Mouse (Mus musculus) ZHBTc4 (cell line): Measurements from ENCODE around the gene Irf2.

Experiments
- DNase-seq: peaks from one replicate; pipeline ENCODE4 v3.0.0-alpha.2; 2011; ENCODE audit warnings: low read depth, low spot score

Gene Irf2

GRCm38 (mm10) chr8:46843855-46844254 lies 104.3 kb downstream of the Irf2 start:
- no peak for DNase-seq

DNA sequence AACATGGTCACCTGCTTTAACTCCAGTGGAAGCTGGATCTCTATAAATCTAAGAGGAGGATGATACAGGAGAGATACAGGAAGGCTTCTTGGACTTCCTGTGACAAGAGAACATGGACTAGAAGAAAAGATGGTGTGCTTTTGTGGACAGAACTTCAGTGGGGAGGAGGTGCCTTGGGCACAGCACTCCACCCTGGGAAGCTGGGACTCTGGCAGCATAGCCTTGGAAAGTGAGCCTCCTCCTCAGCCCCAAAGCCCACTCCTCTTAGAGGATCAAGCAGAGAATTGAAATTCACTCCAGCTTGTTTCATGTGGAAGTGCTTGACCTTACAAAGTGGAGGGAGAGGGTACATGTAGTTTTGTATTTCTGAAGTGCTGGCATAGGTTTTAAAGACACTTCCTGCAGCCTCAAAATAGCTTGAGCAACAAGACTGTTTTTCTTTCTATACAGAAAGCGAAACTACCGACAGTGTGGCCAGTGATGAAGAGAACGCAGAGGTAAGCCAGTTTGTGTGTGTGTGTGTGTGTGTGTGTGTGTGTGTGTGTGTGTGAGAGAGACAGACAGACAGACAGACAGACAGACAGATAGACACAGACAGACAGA lies 104.9 kb downstream of the Irf2 start:
- no peak for DNase-seq

- peak; percentile 32 for DNase-seq
Measured at GRCm38 (mm10) chr8:46844974-46845774, 105.6 kb downstream of the Irf2 start.

DNA sequence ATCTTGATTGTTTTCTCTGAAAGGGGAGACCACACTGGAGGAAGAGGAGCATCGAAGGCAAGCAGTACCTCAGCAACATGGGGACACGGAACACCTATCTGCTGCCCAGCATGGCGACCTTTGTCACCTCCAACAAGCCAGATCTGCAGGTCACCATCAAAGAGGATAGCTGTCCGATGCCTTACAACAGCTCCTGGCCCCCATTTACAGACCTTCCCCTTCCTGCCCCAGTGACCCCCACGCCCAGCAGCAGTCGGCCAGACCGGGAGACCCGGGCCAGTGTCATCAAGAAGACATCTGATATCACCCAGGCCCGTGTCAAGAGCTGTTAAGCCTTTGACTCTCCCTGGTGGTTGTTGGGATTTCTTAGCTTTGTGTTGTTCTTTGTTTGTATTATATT lies 106.4 kb downstream of the Irf2 start:
- no peak for DNase-seq

DNA sequence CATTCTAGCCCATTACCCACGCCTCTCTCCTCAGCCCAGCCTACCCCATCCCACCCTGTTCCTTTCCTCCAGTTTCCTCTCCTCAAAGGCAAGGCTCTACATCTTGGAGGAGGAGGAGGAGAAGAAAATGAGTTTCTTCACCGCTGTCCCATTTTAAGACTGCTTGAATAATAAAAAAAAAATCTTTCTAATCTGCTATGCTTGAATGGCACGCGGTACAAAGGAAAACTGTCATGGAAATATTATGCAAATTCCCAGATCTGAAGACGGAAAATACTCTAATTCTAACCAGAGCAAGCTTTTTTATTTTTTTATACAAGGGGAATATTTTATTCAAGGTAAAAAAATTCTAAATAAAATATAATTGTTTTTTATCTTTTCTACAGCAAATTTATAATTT lies 107.4 kb downstream of the Irf2 start:
- DNase-seq, result no peak

- no peak for DNase-seq
Measured at GRCm38 (mm10) chr8:46848011-46848641, 108.6 kb downstream of the Irf2 start.

GRCm38 (mm10) chr8:46848931-46849330 lies 109.4 kb downstream of the Irf2 start:
- DNase-seq, result no peak

DNA sequence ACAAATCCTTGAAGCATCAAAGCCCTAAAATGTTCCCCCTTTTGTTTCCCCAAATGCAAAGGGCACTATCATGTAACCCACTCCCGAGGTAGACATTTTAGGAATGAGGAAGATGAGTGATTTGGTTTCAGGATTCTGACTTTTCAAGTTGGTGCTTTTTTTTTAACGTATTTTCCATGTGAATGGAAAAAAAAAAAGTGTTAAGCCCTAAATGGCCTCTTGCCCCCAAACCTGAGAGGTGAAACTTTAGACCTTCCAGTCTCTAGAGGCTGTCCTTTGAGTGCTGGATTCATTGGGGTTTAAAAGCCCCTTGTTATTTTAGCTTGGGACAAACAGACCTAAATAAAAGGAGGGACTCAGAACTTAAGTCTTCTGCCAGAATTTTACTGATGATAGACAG lies 109.9 kb downstream of the Irf2 start:
- DNase-seq, result no peak

- DNase-seq, result no peak
Measured at GRCm38 (mm10) chr8:46850258-46850897, 110.8 kb downstream of the Irf2 start.

GRCm38 (mm10) chr8:46851560-46851959 lies 112.0 kb downstream of the Irf2 start:
- DNase-seq, result no peak

GRCm38 (mm10) chr8:46852377-46852776 lies 112.8 kb downstream of the Irf2 start:
- no peak for DNase-seq

DNA sequence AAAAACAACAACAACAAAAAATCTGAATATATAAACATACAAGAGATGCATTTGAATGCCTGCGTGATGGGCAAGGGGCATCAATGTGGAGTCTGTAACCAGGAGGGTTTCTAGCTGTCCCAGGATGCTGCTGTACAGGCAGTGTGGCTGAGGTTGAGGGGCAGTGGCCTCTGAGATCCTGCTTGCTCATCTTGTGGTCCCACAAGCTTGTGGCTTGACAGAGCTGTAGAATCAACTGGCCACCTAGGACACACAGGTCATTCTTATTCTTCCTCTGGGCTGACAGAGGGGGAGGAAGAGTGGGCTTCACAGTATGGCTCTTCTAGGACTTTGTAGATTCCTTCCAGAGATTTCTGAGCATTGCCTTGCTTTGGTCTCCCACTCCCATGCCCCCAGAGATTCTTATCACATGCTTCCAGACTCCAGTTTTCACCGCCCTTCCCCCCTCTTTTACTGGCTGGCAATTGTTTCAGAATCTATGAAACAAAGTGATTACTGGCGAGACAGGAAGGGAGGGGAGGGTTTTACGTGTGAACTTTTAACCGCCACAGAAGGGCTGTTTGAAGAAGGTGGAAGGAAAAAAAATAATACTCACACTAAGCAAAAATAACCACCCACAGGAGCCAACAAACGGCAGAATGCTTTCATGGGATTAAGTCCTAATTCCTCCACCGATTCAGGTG lies 119.8 kb downstream of the Irf2 start:
- DNase-seq, result no peak

DNA sequence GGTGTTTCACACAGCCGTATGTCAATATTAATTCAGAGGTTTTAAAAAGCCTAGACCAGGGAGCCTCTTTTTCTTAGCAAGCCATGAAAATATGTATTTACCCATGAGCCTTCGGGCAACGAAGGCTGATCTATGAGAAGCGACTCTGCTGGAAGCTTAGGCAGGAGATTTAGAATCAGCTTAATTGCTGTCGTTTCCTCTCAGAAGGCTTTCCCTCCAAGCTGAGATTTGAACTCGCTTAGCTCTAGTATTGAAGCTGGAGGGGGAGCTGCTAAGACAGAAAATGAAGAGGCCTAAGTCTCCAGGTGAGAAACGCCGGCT lies 120.3 kb downstream of the Irf2 start:
- DNase-seq, result no peak

- DNase-seq, result no peak
Measured at GRCm38 (mm10) chr8:46862508-46862907, 123.0 kb downstream of the Irf2 start.

DNA sequence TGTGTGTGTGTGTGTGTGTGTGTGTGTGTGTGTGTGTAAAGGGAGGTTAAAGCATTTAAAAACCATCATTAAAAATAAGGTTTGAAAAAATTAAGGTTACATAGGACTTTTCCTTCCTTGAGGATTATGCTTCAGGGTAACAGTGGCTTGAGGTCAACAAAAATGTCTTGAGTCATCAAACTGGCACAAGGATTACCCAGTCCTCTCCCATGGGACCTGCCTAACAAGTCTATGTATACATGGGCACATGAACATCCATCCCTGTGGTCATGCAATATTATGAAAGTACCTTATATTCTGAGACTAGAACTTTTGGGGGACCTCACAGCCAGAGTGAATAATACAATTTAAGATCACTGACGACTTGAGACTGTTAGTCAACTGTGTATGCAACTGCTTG lies 125.9 kb downstream of the Irf2 start:
- DNase-seq, result no peak

DNA sequence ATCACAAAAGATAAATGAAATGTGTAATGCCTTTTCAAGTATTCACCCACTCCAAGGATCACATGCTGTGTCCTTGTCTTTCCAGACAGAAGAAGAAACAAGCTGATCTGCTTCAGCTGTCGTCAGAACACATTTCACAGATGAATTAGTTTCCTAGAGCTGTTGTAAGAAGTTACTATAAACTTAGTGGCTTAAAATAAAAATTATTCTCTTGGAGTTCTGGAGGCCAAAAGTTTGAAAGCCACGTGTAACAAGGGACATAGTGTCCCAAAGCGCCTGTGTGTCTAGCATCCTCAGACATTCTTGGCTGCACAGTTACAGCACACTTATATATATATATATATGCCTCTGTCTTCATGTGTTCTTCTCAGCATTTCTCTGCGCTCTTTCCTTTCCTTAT lies 127.9 kb downstream of the Irf2 start:
- no peak for DNase-seq

- DNase-seq, result no peak
Measured at GRCm38 (mm10) chr8:46868346-46869065, 129.0 kb downstream of the Irf2 start.

- no peak for DNase-seq
Measured at GRCm38 (mm10) chr8:46869521-46869925, 130.0 kb downstream of the Irf2 start.

GRCm38 (mm10) chr8:46871086-46871485 lies 131.6 kb downstream of the Irf2 start:
- DNase-seq, result no peak

DNA sequence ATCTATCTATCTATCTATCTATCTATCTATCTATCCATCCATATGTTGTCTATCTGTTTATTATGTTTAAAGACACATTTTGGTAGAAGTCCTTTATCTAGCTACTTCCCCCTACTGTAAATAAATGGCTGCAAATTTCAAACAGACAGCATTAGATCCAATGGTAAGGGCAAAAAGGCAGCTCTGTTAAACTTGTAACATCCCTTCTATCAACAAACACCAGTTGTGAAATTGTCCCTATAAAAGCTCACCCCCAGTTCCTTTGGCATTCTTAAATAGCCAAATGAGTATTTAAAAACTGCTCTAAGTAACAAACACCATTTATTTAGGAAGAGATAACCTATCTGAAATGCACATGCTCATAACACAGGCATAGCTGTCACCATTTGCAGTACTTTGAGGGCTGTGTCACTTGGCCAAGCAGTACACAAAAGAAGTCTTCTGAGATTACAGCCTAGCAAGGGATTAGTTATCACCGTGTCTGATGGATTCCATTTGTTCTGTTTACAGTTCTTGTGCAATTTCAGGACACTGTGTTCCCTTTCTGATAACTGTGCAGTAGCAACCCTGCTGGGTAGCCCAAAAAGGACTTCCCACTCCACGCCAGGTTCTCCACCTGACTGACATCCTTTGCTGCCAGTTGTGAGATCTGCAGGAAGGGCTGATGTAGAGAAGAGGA lies 136.2 kb downstream of the Irf2 start:
- DNase-seq, result no peak

DNA sequence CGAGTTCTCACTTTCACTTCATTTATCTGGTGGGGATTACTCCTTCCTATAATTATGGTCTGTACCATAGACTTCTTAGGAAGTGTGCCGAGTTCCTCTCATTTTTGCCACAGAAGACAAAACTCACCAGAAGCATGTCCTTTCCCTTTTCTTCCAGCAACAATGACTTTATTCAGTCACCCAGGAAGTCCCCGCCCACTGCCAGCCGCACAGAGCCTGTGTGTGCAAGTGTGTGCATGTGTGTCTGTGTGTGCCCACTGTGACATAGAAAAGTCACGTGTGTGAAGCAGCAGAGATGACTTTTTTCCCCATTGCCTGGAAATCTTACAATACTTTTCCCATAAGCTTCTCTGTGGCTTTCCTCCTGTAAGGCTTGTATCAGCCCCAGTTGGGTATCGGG lies 141.8 kb downstream of the Irf2 start:
- DNase-seq, result no peak
